Mouse (Mus musculus) ovary, postnatal 14 days (tissue): ENCODE measurements around the gene Cep70.

Experiments
- DNase-seq: peaks from one replicate; pipeline ENCODE4 v3.0.0; 2022; ENCODE audit warnings: low spot score

Cep70 gene

GRCm38 (mm10) chr9:99320006-99320405 is 76.8 kb downstream of the Cep70 start:
- DNase-seq = no peak

DNA sequence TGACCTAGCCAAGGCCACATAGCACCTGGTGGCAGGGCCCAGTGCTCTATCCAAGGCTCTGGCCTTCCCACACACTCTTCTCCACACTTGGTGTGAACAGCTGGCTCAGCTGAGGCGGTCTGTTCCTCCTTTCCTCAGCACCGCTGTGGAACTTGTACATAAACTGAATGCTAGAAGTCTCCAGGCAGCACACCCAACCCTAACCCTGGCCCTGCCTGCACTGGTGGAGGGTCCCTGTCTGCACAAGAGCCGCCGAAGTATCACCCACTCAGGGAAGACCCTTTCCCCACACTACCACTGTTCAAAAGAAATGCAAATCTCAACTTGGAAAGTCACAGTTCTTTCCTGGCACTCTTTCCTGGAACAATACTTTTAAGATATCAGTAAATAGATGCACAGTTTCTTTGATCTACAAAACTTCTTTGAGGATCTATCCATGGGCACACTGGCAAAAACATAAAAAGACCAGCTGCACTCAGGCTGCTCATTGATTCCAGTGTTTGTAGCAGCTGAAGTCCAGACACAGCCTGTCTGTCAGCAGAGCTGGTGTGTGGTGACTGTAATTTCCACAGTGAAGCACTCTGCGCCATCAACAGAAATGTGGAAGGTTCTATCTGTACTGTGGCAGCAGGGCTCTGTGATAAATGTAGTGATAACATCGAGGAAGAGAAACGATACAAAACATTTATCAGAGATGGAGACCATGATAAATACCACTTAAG is 82.2 kb downstream of the Cep70 start:
- DNase-seq = no peak

DNA sequence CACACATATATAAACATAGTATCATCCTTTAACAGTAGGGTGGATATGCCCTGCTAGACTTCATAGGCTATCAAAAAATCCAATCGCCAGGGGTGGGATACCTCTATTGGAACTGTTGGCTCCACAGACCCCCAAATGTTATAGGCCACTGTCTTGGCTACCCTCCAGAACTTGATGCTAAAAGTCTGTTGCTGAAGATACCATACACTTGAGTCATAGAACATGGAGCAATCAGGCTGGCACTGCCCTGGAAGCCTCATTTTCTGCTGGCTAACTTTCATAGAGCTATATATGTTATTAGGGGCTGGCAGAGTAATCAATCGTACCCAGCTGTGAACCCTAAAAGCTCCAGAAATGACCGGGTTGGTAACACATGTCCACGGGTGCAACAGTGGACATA is 82.8 kb downstream of the Cep70 start:
- DNase-seq = no peak

GRCm38 (mm10) chr9:99326881-99327280 is 83.7 kb downstream of the Cep70 start:
- no peak for DNase-seq

DNA sequence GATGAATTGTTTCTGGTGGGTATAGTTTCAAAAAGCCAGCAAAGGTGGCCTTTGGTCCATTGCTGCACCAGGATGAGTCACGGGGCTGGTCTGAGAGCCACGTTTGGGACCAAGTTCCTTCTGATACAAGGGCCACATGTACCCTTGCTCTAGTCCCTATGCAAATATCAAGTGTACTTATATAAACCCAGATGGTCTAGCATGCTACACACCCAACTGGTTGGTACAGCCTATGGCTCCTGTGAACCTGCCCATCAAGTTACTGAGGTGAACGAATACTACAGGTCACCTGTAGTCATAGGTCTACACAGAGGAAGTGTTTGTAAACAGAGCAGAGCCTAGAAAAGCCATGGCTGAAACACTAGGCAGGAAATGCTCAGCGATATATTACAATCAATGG is 93.4 kb downstream of the Cep70 start:
- no peak for DNase-seq

- no peak for DNase-seq
These were observed 95.1 kb downstream of the Cep70 start for GRCm38 (mm10) chr9:99338293-99338692.

- no peak for DNase-seq
These were observed 96.0 kb downstream of the Cep70 start for GRCm38 (mm10) chr9:99339182-99339581.

DNA sequence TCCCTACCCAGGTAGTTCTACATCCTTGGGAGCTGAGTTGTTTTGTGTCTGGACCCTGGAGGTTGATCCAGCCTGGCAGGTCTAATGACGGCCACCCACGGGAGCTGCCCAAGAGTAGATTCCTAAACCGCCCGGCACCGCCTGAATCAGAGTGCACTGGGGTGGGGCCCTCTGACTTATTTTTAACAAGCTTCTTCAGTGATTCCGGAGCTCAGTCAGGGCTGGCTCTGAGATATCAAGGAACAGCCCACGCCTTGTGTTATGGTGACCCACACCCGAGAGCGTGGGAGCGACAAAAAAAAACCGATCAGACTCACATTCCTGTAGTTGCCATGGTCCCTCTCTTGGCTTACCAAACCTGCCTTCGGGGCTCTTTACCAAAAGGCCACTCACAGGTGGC is 97.0 kb downstream of the Cep70 start:
- DNase-seq = no peak

- DNase-seq = no peak
These were observed 98.4 kb downstream of the Cep70 start for GRCm38 (mm10) chr9:99341600-99341999.

- no peak for DNase-seq
These were observed 102.2 kb downstream of the Cep70 start for GRCm38 (mm10) chr9:99345351-99345792.
